Mouse (Mus musculus): ENCODE results near the gene Cib1. TPM values are rescaled to one million over a fixed set of nuclear protein-coding genes. Genes with fewer than 3 reads are reported as not detected.

Gene Cib1
- total RNA-seq, 2 experiments from 2014 or later: 18.4 to 19.9 TPM

DNA sequence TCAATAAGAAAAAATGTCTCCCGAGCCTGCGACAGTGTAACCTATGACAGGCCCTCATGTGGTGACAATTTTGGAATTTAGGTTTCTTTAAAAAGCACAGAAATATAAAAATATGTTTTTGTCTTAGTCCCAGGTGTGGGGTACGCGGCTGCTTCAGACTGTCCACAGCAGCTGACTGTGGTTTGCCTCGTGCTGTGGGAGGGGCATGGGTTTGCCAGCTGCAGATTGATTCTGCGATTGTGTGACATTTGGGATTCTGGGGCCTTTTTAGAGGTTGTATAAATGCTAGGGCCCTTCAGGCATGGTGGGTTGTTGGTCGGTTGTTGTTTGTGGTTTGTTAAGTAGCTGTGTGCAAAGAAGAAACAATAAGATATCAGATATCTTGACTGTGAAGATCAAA, 27.7 kb downstream of the Cib1 start:
- no peak for DNase-seq (ENCODE audit: low spot score in 2 of 2)
- intact Hi-C loops (cut with DNase I): no loop called here

DNA sequence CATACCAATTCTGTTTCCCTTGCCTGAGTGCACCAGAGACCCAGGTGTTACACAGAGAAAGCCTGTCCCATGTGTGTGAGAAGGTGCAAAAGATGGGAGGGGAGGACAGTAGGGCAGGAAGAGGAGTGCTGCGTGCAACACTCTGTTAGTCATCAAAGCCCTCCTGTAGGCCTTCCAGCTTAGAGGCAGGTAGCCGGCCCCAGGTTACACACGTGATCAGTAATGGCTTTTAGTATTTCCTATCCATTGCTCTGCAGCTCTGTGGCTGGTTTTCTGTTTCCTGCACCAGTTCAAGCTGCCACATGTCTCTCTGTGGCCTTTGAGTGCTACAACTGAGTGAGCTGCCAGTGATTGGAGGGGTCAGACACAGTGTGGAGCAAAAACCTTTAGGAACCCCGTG, 28.3 kb downstream of the Cib1 start:
- DNase-seq (ENCODE audit: low spot score in 2 of 2): no peak
- intact Hi-C loops (cut with DNase I): no loop called here

DNA sequence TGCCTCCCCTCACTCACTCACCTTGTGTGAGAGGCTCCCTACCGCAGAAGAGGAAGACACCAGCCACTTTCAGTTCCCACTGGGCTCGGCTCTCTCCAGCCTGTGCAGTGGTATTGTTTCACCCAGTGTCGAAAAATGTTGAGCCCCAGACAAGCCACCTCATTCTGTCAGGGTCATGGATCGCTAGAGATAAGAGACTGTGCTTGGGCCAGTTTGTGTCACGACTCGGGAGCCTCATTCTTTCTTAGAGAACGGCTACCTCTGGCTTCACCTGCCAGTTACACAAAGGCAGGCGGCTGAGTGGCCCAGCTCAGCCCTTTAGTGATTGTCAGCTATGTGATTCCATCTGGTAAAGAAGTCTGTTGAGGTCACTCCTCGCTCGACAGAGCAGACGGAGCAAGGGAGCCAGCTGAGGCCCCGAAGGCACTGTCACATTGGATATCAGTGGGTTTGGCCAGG, 28.9 kb downstream of the Cib1 start:
- no peak for DNase-seq (ENCODE audit: low spot score in 2 of 2)
- intact Hi-C loops (cut with DNase I): no loop called here

DNA sequence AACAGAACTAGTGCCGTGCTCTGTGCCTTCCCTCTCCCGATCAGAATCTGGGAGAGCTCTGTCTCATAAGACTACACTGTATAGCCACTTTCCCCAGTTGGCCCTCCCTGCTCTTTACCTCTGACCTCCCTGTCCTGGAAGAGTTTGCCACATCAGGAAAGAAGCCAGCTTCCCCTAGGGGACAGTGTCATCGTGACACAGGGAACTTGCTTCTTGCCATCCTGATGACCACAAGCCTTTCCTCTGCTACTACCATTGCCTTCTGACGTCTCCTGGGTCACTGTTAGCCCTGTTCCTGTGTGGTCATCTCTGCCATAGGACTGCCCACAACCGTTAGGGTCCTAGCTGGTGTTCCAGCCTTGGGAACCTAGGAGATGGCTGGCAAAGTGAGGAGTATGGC, 29.7 kb downstream of the Cib1 start:
- DNase-seq (ENCODE audit: low spot score in 2 of 2): no peak
- intact Hi-C loops (cut with DNase I): no loop called here

DNA sequence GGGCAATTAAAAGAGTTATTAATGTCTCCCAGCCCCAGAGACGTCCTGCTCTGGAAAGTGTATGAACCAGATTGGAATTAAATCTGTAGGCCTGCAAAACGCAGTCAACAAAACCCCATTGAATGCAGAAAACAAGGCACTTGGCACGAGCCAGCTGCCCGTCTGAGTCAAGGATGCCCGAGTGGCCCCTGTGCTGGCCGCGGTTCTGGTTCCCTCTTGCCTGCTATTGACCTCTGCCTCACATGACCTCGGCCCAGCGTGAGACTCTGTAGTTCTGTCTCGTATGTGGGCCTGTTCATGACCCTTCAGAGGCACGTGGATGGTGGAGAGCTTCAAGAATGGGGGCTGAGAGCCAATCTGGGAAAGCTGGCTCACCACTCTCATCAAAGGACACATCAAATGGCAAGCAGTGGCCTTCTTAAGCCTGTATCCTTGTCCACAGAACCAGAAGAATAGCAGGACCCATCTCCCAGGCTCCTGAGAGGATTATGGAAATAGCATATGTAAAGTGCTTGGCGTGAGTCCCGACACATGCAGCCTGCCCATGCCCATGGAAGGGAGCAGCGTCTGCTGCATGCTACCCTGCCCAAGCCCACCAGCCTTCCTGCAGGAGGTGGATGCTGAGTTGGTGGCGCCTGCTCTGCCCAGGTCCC, 30.6 kb downstream of the Cib1 start:
- intact Hi-C loops (cut with DNase I): no loop called here

DNA sequence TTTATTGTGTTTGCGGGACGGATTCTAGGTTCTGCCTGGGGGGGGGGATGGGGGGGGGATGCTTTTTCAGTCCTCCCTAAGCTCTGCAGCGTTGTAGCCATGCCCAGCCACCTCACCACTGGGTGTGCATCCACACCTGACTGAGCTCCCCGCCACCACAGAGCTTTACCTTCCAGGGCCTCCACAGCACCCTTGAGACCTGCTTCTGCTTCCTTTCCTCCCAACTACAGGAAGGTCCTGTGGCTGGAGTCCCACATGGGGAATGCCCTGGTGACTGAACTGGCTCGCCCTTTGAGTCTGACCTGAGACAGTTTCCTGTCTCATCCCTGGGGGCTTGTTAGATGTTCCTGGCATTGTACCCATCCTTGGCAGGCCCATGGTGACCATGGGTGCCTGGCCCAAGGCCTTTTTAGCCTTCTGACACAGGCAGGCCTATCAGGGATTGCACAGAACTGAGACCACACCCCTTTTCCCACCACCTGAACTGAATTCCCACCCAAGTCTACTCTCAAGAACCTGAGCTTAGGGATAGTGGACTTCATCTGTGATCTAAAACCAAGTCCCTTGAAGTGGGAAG, 31.6 kb downstream of the Cib1 start:
- intact Hi-C loops (cut with DNase I): no loop called here
- DNase-seq (ENCODE audit: low spot score in 2 of 2): no peak

More for the DNA sequence above, 30.6 kb downstream of the Cib1 start:
- DNase-seq (ENCODE audit: low spot score in 2 of 2): no peak

DNA sequence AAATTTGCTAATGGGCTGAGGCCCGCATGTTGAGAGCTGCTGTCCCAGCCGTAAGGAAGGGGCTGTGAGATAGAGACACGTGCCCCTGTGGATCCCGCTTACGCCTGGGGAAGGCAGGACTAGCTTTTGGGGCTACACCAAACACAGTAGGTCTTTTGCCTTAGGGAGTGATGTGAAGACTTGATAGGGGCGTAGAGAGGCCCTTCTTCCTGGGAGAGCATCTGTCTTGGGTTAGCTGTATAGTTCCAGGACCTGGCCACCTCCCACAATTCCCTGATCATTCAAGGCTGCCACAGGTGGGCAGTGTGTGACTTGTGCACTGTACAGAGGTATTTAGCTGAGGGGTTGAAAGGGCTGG, 32.0 kb downstream of the Cib1 start:
- no peak for DNase-seq (ENCODE audit: low spot score in 2 of 2)
- intact Hi-C loops (cut with DNase I): no loop called here

DNA sequence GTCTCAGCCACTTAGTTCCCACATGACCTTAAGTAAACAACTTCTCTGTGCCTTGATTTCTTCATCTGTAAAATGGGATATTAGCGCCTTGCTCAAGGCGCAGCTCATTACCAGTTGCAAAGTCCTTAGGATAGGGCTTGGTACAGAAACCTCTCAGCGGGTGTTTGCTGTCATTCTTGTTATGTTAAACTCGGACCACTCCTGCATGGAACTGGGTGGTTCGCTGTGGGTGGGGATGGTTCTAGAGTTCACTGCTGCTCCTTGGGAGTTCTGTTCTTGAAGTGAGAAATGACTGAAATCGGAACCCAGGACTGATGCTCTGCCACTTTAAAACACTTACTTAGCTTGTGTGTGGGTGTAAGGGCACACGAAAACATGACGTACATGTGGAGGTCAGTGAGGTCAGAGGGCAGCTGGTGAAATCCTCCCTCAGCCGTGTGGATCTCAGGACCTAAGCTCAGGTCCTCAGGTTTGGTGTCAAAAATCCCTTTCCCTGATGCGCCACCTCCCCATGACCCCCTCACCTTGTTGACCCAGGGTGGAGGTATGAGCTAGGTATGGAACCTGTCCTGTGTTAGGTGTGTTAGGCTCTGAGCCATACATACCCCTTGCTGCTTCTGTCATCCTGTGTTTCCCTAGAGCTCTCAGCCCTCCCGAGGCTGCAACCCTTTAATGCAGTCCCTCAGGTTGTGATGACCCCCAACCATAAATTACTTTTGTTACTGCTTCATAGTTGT, 32.6 kb downstream of the Cib1 start:
- intact Hi-C loops (cut with DNase I): loop anchor here (5.0 kb wide), 1 partner anchor 58 kb away; no protein-coding TSS in a partner anchor
- no peak for DNase-seq (ENCODE audit: low spot score in 2 of 2)

DNA sequence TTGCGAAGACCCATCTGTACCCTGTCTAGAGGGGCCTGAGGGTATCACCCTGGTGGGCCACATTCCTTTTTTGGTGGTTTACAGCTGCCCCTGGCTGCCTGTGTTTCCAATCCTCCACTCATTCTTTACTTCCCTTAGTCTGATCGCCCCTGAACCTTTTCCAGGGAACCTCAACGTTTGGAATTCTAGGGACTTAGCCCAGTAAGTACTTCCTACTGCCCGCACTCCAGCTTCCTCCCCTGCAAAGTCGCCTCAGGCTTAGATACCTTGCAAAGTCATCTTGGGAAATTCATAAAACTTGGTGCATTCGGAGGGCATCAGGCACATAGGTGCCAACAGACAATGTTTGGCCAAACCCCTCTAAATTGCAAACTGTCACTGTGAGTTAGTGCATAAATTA, 33.3 kb downstream of the Cib1 start:
- no peak for DNase-seq (ENCODE audit: low spot score in 2 of 2)
- intact Hi-C loops (cut with DNase I): loop anchor here (5.0 kb wide), 1 partner anchor 57 kb away; no protein-coding TSS in a partner anchor

DNA sequence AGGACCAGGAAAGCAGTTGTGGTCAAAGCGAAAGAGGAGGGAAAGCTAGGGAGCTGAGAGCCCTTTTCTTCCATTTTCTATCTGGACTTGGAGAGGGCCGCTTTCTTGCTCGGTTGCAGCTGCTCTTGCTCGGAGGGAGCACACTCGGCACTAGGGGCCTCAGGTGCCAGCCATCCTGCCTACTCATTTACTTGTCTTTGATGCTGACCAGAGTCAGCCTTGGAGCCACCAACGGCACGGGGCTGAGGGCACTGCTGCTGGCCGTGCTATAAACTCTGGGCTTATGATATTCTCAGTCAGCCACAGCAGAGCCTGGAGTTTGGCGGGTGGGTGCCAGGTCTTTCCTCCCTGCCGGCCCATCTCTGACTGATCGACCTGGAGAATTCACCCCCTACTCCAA, 33.8 kb downstream of the Cib1 start:
- DNase-seq (ENCODE audit: low spot score in 2 of 2): no peak
- intact Hi-C loops (cut with DNase I): loop anchor here (5.0 kb wide), 1 partner anchor 57 kb away; no protein-coding TSS in a partner anchor

DNA sequence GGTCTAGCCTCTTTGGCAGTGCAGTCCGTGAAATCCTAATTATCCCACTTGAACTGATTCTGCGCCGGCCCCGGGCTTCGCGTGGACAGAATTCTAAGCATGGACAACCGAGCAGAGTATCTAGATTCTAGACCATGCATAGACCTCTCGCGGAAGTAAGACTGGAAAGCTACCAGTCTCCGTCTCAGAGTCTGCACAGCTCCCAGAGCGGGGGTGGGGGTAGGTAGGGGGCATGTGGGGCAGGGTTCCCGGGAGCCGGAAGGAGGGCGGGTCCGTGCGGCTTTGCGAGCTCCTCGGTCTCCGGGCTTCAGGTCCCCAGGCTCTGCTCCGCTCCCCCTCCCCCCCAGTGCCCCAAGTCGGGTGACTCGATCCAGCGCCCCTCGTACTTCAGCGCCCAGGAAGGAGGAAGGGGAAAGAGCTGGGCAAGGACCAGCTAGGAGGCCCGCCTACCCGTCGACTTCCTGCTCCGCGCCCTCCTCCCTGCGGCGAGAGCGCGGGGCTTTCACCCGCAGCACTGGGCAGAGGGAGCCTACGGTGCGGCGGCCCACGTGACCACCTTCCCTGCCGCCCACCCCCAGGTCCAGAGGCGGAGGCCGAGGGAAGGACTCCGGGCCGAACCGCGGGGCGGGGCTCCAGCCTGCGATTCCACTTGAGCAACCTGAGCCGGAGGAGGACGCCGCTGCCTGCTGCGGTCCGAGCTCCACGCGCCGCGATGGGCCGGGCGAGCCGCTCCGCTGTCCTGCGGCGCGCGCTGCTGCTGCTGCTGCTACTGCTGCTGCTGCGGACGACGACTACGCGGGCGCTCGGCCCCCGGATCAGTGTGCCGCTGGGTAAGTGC, 34.5 kb downstream of the Cib1 start:
- intact Hi-C loops (cut with DNase I): loop anchor here (5.0 kb wide), 1 partner anchor 56 kb away; no protein-coding TSS in a partner anchor
- DNase-seq (ENCODE audit: low spot score in 2 of 2): peak; percentile 83 to 86

DNA sequence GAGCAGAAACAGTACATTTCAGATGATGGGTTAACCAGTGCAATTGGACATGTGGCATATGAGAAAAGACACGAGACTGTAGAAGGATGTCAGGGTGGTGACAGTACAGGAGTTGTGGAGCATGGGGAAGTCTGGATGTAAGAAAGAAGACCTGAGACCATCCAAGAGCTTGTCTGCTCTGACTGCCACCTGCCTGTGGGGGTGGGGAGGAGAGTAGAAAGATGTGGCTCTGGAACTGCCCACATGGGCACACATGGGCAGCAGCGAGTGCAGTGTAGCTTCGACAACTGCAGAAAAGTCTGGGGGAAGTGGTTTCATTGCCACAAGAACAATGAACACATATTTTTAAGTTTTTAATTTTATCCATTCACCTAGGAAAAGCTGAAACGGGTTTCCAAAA, 35.2 kb downstream of the Cib1 start:
- no peak for DNase-seq (ENCODE audit: low spot score in 2 of 2)
- intact Hi-C loops (cut with DNase I): loop anchor here (5.0 kb wide), 1 partner anchor 55 kb away; no protein-coding TSS in a partner anchor

DNA sequence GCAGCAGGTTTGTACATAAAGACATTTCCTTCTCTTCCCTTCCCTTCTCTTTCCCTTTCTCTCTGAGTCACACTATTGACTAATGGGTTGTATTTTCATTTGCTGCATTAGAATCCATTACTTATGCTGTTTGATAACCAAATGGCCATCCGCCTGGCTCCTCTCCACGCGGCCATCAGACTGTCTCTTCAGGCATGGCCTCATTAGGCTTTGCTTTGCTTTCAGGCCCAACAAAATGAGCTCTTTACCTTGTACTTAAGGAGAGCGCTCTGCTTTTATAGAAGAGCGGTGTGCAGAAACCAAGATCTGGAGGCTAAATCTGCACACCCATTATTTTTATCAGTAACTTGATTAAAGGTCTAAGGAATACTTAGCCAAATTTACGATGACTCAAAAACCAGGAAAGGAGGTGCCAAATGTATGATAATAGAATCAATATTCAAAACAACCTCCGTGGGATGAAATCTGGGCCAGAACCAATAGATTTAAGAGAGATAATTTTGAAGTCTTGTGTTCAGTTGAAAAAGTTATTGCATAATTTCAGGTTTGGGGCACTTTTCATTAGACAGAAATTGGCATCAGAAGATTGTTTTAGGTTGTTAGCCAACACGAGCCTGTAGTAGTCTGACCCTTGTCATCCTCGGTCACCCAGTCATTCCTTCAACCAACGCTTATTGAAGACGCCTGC, 36.9 kb downstream of the Cib1 start:
- intact Hi-C loops (cut with DNase I): loop anchor here (5.0 kb wide), 1 partner anchor 53 kb away; no protein-coding TSS in a partner anchor
- DNase-seq (ENCODE audit: low spot score in 2 of 2): no peak

DNA sequence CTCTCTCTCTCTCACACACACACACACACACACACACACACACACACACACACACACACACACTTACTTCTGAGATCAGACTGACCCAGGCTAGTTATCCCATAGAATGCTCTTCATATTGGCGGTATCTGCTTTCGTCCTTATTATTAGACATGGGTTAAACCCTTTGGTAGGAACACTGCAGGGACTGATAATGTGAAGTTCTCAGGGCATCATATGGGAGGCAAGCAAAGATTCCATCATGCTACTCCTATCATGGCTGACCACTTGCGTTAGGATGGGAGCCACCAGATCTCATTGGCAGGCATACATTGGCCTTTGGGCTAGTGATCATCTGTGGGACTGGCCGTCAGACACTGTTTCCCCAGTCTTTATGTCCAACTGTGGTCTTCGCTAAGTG, 37.5 kb downstream of the Cib1 start:
- intact Hi-C loops (cut with DNase I): loop anchor here (5.0 kb wide), 1 partner anchor 53 kb away; no protein-coding TSS in a partner anchor
- DNase-seq (ENCODE audit: low spot score in 2 of 2): no peak

DNA sequence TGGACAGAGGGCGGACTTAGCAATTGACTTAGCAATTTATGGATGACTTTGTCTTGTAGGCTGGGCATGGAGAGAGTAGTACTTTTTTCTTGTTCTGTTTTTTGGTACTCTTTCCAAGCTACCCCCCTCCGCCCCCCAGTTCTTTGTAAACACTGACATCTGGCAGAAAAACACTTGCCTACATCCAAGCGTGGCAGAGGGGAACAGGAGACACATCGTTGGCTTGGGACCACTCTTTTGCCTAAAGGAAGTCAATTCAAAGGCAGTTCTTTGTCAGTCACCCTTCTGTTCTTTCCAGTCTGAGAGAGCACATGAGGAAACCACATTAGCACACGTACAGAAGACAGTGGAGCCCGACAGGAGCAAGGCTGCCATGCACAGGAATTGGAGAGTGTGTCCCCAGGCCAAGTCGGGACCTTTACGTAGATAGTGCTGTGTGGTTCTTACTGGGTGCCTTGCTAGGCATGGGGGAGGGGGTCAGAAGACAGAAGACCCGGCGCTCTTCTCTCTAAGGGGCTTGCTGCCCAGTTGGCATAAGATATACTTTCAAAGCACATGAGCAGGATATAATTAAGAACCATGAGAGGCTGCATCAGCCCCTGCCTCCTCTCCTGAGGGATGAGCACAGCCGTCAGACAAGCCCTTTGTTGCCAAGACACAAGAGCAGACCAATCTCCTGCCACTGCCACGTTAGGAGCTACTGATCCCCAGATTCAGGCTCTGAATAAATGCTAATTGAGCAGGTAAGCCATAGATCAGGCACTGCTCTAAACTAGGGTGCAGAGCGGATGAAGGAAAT, 38.5 kb downstream of the Cib1 start:
- intact Hi-C loops (cut with DNase I): no loop called here
- no peak for DNase-seq (ENCODE audit: low spot score in 2 of 2)

DNA sequence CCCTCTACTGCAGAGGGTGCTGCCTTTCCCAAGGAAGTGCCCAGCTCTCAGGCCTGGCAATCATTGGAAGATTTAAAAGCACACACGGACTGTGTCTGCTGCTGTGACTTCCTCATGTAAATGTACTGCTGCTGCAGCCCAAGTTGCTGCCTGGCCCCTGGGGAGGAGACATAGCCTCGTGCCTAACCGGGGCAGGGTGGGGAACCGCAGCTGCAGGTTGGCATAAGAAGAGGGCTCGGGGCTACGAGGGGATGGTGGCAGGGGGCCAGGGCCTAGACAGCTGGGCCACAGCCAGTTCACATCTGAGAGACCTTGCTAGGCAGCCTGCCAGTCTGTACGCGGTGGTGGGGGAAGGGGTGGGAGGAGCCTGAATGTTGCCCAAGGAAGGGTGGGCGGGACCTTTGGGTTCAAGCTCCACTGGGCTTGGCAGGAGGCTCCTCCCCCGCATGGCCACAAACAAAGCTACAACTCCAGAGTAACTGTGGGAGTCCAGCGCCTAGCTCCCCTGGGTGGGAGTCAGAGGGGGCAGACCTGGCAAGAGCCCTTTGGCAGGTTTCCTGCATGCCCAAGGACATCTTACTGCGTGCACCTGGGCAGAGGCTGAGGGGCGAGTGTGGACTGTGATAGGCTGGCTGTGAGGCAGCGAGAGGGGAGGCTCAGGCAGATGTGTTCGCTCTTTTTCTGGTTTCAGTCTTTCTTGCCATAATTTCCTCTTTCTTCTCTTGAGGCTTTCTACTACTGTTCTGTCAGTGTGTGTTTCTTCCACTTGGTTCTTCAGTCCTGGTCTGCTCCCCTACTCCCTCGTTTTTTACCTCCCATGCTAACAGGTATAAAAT, 40.2 kb downstream of the Cib1 start:
- intact Hi-C loops (cut with DNase I): no loop called here
- DNase-seq (ENCODE audit: low spot score in 2 of 2): peak; percentile 60 to 61

DNA sequence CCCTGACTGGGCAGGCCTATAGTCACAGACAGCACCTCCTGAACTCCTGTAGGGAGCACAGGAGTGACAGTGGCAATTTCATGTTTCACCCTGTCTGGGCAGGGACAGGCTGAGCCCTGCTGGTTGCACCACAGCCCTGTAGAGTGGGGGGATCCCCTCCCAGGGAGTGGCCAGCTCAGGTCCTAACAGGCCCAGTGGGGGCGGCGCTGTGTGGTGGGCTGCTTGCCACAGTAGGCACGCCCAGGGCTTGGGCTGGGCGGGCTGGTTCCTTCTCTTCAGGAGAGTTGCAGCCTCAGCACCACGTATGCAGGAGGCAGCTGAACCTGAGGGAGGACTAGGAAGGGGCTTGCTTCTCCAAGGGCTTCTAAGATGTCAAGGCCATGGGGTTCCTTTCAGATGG, 41.2 kb downstream of the Cib1 start:
- intact Hi-C loops (cut with DNase I): no loop called here
- no peak for DNase-seq (ENCODE audit: low spot score in 2 of 2)

All from left cerebral cortex, postnatal 25 days (tissue).